Comparison of ENCODE assay signal across 9 mouse cellular contexts in the genomic region with DNA sequence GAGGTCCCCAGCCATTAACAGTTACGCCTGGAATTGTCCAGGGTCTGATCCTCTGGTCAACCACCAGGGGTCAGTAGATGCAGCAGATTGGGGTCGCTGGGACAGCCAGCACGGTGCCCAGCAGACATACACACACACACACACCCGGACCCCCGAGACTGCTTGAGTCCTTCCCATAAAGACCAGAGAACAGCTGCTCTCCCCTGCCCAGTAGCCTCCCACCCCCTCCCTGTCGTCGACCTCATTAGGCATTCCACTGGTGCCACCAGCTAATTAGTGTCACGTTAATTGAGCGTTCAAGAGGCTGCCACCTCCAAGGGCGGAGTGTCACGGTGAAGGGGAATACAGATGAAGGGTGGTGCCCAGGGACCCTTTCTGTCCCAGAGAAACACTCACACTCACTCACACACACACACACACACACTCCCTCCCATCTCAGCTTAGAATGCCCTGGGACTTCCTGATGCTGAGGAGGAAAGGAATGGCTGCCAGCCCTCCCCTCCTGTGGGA. TPM values are rescaled to one million over a fixed set of nuclear protein-coding genes. Genes with fewer than 3 reads are reported as not detected.
DNase-seq lines count a peak whose midpoint lies in the region; ATAC-seq and TF ChIP-seq lines count a peak whose summit lies in the region.
"Had no signal": no experiment of that assay in that cellular context is flagged by ENCODE, and none has a peak within 500 bp of the region (broad histone marks: within the 10 kb centered on the region; RNA-seq: fewer than 3 reads in every experiment).

No protein-coding gene starts in this region.

- no peaks in the 10 kb centered on the region for H3K36me3 ChIP-seq in midbrain, embryonic 16.5 days (ENCODE audit: control insufficient read depth, insufficient read depth, low read length)

- peak; percentile 40 for ATAC-seq in midbrain, embryonic 16.5 days

- peak; percentile 49 for DNase-seq in left cerebral cortex, postnatal 4 days
- no peak for DNase-seq in left cerebral cortex, adult 11 months (ENCODE audit: low spot score)
- DNase-seq in forelimb bud, embryonic 11.5 days (ENCODE audit: low read depth, low spot score): peak; percentile 57
- DNase-seq in left cerebral cortex, postnatal 10 days (ENCODE audit: extremely low spot score in 1 of 2, low spot score in 2 of 2): no peak
- DNase-seq in heart, postnatal 36 days: no peak
- no peak for DNase-seq in urinary bladder, adult 2 months (ENCODE audit: low spot score)
- DNase-seq: adrenal gland, adult 8-10 months had no signal

- no peak overlapping the region for H3K4me3 ChIP-seq in bone marrow macrophage, adult 2 months (ENCODE audit: insufficient read depth, low read length)
- H3K4me3 ChIP-seq in midbrain, embryonic 16.5 days (ENCODE audit: low read depth, low read length): no peak overlapping the region

- intact Hi-C loops in left cerebral cortex, postnatal 4 days (cut with DNase I): no loop called here
- intact Hi-C loops in left cerebral cortex, postnatal 10 days (cut with DNase I): loop anchor here (5.0 kb wide), 1 partner anchor 143 kb away; no protein-coding TSS in a partner anchor
- intact Hi-C loops in heart, postnatal 36 days (cut with DNase I): no loop called here

- peaks cover 5% of the 10 kb centered on the region; the same call in 1 of the 2 replicates for H3K4me1 ChIP-seq in bone marrow macrophage, adult 2 months (ENCODE audit: control insufficient read depth, insufficient read depth, low read length)
- H3K4me1 ChIP-seq in midbrain, embryonic 16.5 days (ENCODE audit: control insufficient read depth, insufficient read depth, low read length): peaks cover 32% of the 10 kb centered on the region

- WGBS in midbrain, embryonic 16.5 days: 12% methylated on average over 11 of the region's 11 CpGs

- no peak overlapping the region for H3K27ac ChIP-seq in bone marrow macrophage, adult 2 months (ENCODE audit: insufficient read depth, low read depth, low read length)
- peak overlapping the region; percentile 13; the same call in 1 of the 2 replicates for H3K27ac ChIP-seq in midbrain, embryonic 16.5 days (ENCODE audit: low read length)

- peak overlapping the region; percentile 25; the same call in 1 of the 2 replicates for H3K9ac ChIP-seq in midbrain, embryonic 16.5 days (ENCODE audit: low read depth, low read length)

- peak; percentile 45; the same call in 1 of the 2 replicates for TF ChIP-seq CTCF in bone marrow macrophage, adult 2 months (IDR thresholded peaks at IDR 0.05; ENCODE audit: low read depth, low read length)

- H3K9me3 ChIP-seq in midbrain, embryonic 16.5 days (replicated peaks; ENCODE audit: control insufficient read depth, low read length, poor library complexity, severe bottlenecking): no peaks in the 10 kb centered on the region

- H3K4me2 ChIP-seq in midbrain, embryonic 16.5 days (ENCODE audit: low read length): no peak overlapping the region

- no peaks in the 10 kb centered on the region for H3K27me3 ChIP-seq in midbrain, embryonic 16.5 days (ENCODE audit: control insufficient read depth, insufficient read depth, low read depth, low read length)

- TF ChIP-seq POLR2A in bone marrow macrophage, adult 2 months (IDR thresholded peaks at IDR 0.05; ENCODE audit: borderline replicate concordance, low read depth, low read length): no peak

RNA-seq across cellular contexts. Expression of gene Fam222a, which starts 37.0 kb away (rescaled TPM):
- total RNA-seq in left cerebral cortex, postnatal 4 days (2021): 10 to 100 TPM in 1 of 2 experiments, 1 to 10 TPM in 1; 8.7 to 10.4 TPM
- 1.5 and 1.9 TPM in 2 replicates for polyA plus RNA-seq in bone marrow macrophage, adult 2 months (2012; ENCODE audit: insufficient read depth, insufficient read length, missing spikeins)
- polyA plus RNA-seq in midbrain, embryonic 16.5 days (2015; fragmentation: Nextera tagmentation; extraction: Ambion mirVana): 5.3 and 6.0 TPM in 2 replicates
- 1 to 10 TPM; 6.4 to 7.4 TPM for total RNA-seq in left cerebral cortex, postnatal 10 days (2021)
- 1 to 10 TPM; 1.6 to 1.9 TPM for total RNA-seq in heart, postnatal 36 days (2021)
- 0.17 and 0.29 TPM in 2 replicates for polyA plus RNA-seq in urinary bladder, adult 2 months (2012; rRNA removed)

RNA-seq across cellular contexts. Expression of gene Trpv4, which starts 53.4 kb away (rescaled TPM):
- total RNA-seq in left cerebral cortex, postnatal 4 days (2021): 1 to 10 TPM in 1 of 2 experiments, under 1 TPM in 1; 0.64 to 1.1 TPM
- 27.4 and 31.8 TPM in 2 replicates for polyA plus RNA-seq in bone marrow macrophage, adult 2 months (2012; ENCODE audit: insufficient read depth, insufficient read length, missing spikeins)
- polyA plus RNA-seq in midbrain, embryonic 16.5 days (2015; fragmentation: Nextera tagmentation; extraction: Ambion mirVana): 1.3 and 1.9 TPM in 2 replicates
- under 1 TPM; 0.64 to 0.79 TPM for total RNA-seq in left cerebral cortex, postnatal 10 days (2021)
- total RNA-seq in heart, postnatal 36 days (2021): 1 to 10 TPM; 2.6 to 7.0 TPM
- polyA plus RNA-seq in urinary bladder, adult 2 months (2012; rRNA removed): 58.9 and 66.3 TPM in 2 replicates

Comparison
In these comparisons a context has a peak if more than half of its experiments do, and no peak if none do; other contexts are left out.
1. DNase-seq: peak in left cerebral cortex, postnatal 4 days (single experiment) and forelimb bud, embryonic 11.5 days (single experiment); none in left cerebral cortex, adult 11 months (single experiment), left cerebral cortex, postnatal 10 days (0 of 2), heart, postnatal 36 days (0 of 2) and urinary bladder, adult 2 months (single experiment).